Mouse (Mus musculus) neural tube, embryonic 15.5 days (tissue): ENCODE data around the gene Paf1. TPM values are rescaled to one million over a fixed set of nuclear protein-coding genes. Genes with fewer than 3 reads are reported as not detected.
"Not testable (repeated sequence)": the region's sequence is repeated elsewhere in the genome, so short reads cannot be mapped to it uniquely, and the experiment has no call there.

ENCODE experiments used
- ATAC-seq: fragments of 200-750 bp; cut with Nextera tagmentation; 2 replicates; pipeline ENCODE4 v1.8.0; 2017; ENCODE audit warnings: mild to moderate bottlenecking, moderate TSS enrichment, moderate library complexity; ENCODE audit not compliant: low FRiP score
- H3K27ac ChIP-seq: fragments of 300-500 bp; sonication (generic); replicated peaks from 2 replicates; pipeline ENCODE4 v1.5.1; 2015; ENCODE audit warnings: mild to moderate bottlenecking, inconsistent platforms
- H3K27me3 ChIP-seq: fragments of 300-500 bp; sonication (generic); replicated peaks from 2 replicates; pipeline ENCODE4 v1.6.1; 2015; ENCODE audit warnings: inconsistent platforms
- H3K36me3 ChIP-seq: fragments of 300-500 bp; sonication (generic); 2 replicates; pipeline ENCODE4 v1.6.1; 2015; ENCODE audit warnings: inconsistent platforms
- H3K4me1 ChIP-seq: fragments of 300-500 bp; sonication (generic); 2 replicates; pipeline ENCODE4 v1.6.1; 2015; ENCODE audit warnings: inconsistent platforms
- H3K4me2 ChIP-seq: fragments of 300-500 bp; sonication (generic); 2 replicates; pipeline ENCODE4 v1.6.1; 2015; ENCODE audit warnings: inconsistent platforms, mild to moderate bottlenecking, moderate library complexity
- H3K4me3 ChIP-seq: fragments of 300-500 bp; sonication (generic); replicated peaks from 2 replicates; pipeline ENCODE4 v1.5.1; 2015; ENCODE audit warnings: mild to moderate bottlenecking, inconsistent platforms
- H3K9ac ChIP-seq: fragments of 300-500 bp; sonication (generic); replicated peaks from 2 replicates; pipeline ENCODE4 v1.6.1; 2015; ENCODE audit warnings: mild to moderate bottlenecking, inconsistent platforms
- H3K9me3 ChIP-seq: fragments of 300-500 bp; sonication (generic); replicated peaks from 2 replicates; pipeline ENCODE4 v1.6.1; 2016; ENCODE audit warnings: inconsistent platforms
- WGBS: fragments of 180-500 bp; shearing (Covaris S2); methylation state at CpG from one replicate; pipeline ENCODE4 v1.1.7; 2015; ENCODE audit warnings: mixed read lengths; 5-methylcytosine and 5-hydroxymethylcytosine counted together
- polyA plus RNA-seq: library from polyadenylated mRNA; unstranded; fragments of >200 nt; fragmentation: Nextera tagmentation; extraction: Ambion mirVana; gene quantifications from 2 replicates; pipeline ENCODE4 v1.2.1, GENCODE M21; 2015

The Paf1 gene
- polyA plus RNA-seq, 1 experiment from 2014 or later: 96.0 TPM

GRCm38 (mm10) chr7:28380237-28381016, 12.3 kb upstream of the Paf1 start, which contains the start of gene Zfp36:
Zfp36 (minus strand) TSS chr7:28380253.
- 63% methylated on average over 17 of the region's 17 CpGs for WGBS
- no peak for ATAC-seq
- Histone ChIP-seq H3K4me1 (peaks cover 63% of the 10 kb centered on the region), H3K9ac (peak within 1 kb of the TSS; percentile 70), H3K4me3 (peak within 1 kb of the TSS; percentile 56), H3K4me2 (peak within 1 kb of the TSS; percentile 79), H3K36me3 (peaks cover 2% of the 10 kb centered on the region), H3K27ac (peak within 1 kb of the TSS; percentile 79), H3K27me3 (no peaks in the 10 kb centered on the region), H3K9me3 (no peaks in the 10 kb centered on the region)

- Histone ChIP-seq H3K4me3 (0 out of 2 replicates have a peak overlapping the region, but pooled peaks have one; percentile 16), H3K4me2 (peak overlapping the region; percentile 49), H3K27ac (peak overlapping the region; percentile 77), H3K9ac (0 out of 2 replicates have a peak overlapping the region, but pooled peaks have one; percentile 8), H3K9me3 (no peaks in the 10 kb centered on the region), H3K27me3 (no peaks in the 10 kb centered on the region), H3K4me1 (peaks cover 55% of the 10 kb centered on the region), H3K36me3 (peaks cover 6% of the 10 kb centered on the region)
- WGBS: 17% methylated on average over 29 of the region's 30 CpGs
- ATAC-seq: no peak
These were observed 11.5 kb upstream of the Paf1 start for GRCm38 (mm10) chr7:28381017-28381790.

GRCm38 (mm10) chr7:28381938-28382337, 10.8 kb upstream of the Paf1 start:
- Histone ChIP-seq H3K27me3 (no peaks in the 10 kb centered on the region), H3K27ac (peak overlapping the region; percentile 77), H3K9ac (0 out of 2 replicates have a peak overlapping the region, but pooled peaks have one; percentile 8), H3K4me1 (peaks cover 50% of the 10 kb centered on the region), H3K36me3 (peaks cover 9% of the 10 kb centered on the region), H3K4me2 (peak overlapping the region; percentile 49), H3K9me3 (no peaks in the 10 kb centered on the region), H3K4me3 (peak overlapping the region; percentile 16; the same call in 1 of the 2 replicates)
- no peak for ATAC-seq
- WGBS: 16% methylated on average over 20 of the region's 20 CpGs

GRCm38 (mm10) chr7:28382347-28382951, 10.3 kb upstream of the Paf1 start:
- Histone ChIP-seq H3K9me3 (no peaks in the 10 kb centered on the region), H3K4me2 (peak overlapping the region; percentile 49), H3K9ac (no peak overlapping the region), H3K4me3 (no peak overlapping the region), H3K27me3 (no peaks in the 10 kb centered on the region), H3K27ac (peak overlapping the region; percentile 77; the same call in 1 of the 2 replicates), H3K4me1 (peaks cover 45% of the 10 kb centered on the region), H3K36me3 (peaks cover 10% of the 10 kb centered on the region)
- no peak for ATAC-seq
- WGBS: 78% methylated on average over 10 of the region's 12 CpGs

GRCm38 (mm10) chr7:28382981-28383396, 9.8 kb upstream of the Paf1 start:
- Histone ChIP-seq H3K27ac (no peak overlapping the region), H3K4me1 (peaks cover 40% of the 10 kb centered on the region), H3K9me3 (no peaks in the 10 kb centered on the region), H3K4me2 (no peak overlapping the region), H3K9ac (no peak overlapping the region), H3K36me3 (peaks cover 16% of the 10 kb centered on the region), H3K4me3 (no peak overlapping the region), H3K27me3 (no peaks in the 10 kb centered on the region)
- WGBS: 77% methylated on average over 11 of the region's 11 CpGs
- no peak for ATAC-seq

- Histone ChIP-seq H3K9me3 (no peaks in the 10 kb centered on the region), H3K4me1 (peaks cover 34% of the 10 kb centered on the region), H3K36me3 (peaks cover 22% of the 10 kb centered on the region), H3K27ac (no peak overlapping the region; the same call in 1 of the 2 replicates), H3K4me3 (no peak overlapping the region), H3K27me3 (no peaks in the 10 kb centered on the region), H3K9ac (no peak overlapping the region), H3K4me2 (no peak overlapping the region)
- no peak for ATAC-seq
- WGBS: 76% methylated on average over 4 of the region's 4 CpGs
These were observed 9.1 kb upstream of the Paf1 start for GRCm38 (mm10) chr7:28383606-28384005.

- WGBS: 82% methylated on average over 6 of the region's 6 CpGs
- ATAC-seq: no peak
- Histone ChIP-seq H3K27ac (no peak overlapping the region), H3K9ac (no peak overlapping the region), H3K4me3 (no peak overlapping the region), H3K36me3 (peaks cover 28% of the 10 kb centered on the region), H3K27me3 (no peaks in the 10 kb centered on the region), H3K4me2 (no peak overlapping the region), H3K4me1 (peaks cover 30% of the 10 kb centered on the region), H3K9me3 (no peaks in the 10 kb centered on the region)
These were observed 8.6 kb upstream of the Paf1 start for GRCm38 (mm10) chr7:28384162-28384561.

- H3K9me3 ChIP-seq: no peaks in the 10 kb centered on the region
- WGBS: 88% methylated on average over 9 of the region's 9 CpGs
- H3K27ac ChIP-seq: no peak overlapping the region
- H3K4me3 ChIP-seq: no peak overlapping the region
- ATAC-seq: no peak
- H3K36me3 ChIP-seq: peaks cover 36% of the 10 kb centered on the region
- H3K27me3 ChIP-seq: no peaks in the 10 kb centered on the region
- H3K9ac ChIP-seq: no peak overlapping the region
- peaks cover 24% of the 10 kb centered on the region for H3K4me1 ChIP-seq
- H3K4me2 ChIP-seq: no peak overlapping the region
These were observed 7.6 kb upstream of the Paf1 start for GRCm38 (mm10) chr7:28385196-28385595.

GRCm38 (mm10) chr7:28386007-28386406, 6.7 kb upstream of the Paf1 start:
- WGBS: 86% methylated on average over 7 of the region's 7 CpGs
- Histone ChIP-seq H3K4me2 (no peak overlapping the region), H3K27ac (no peak overlapping the region), H3K36me3 (peaks cover 42% of the 10 kb centered on the region), H3K4me1 (peaks cover 20% of the 10 kb centered on the region), H3K4me3 (no peak overlapping the region), H3K9me3 (no peaks in the 10 kb centered on the region), H3K27me3 (no peaks in the 10 kb centered on the region), H3K9ac (no peak overlapping the region)
- ATAC-seq: no peak

- Histone ChIP-seq H3K36me3 (peaks cover 42% of the 10 kb centered on the region), H3K4me2 (no peak overlapping the region), H3K27ac (no peak overlapping the region), H3K4me3 (no peak overlapping the region), H3K27me3 (no peaks in the 10 kb centered on the region), H3K9me3 (no peaks in the 10 kb centered on the region), H3K4me1 (peaks cover 23% of the 10 kb centered on the region), H3K9ac (no peak overlapping the region)
- WGBS: 13% methylated on average over 4 of the region's 4 CpGs
- ATAC-seq: no peak
These were observed 6.3 kb upstream of the Paf1 start for GRCm38 (mm10) chr7:28386462-28386861.

GRCm38 (mm10) chr7:28386877-28387276, 5.9 kb upstream of the Paf1 start:
- 83% methylated on average over 6 of the region's 6 CpGs for WGBS
- not testable (repeated sequence) for H3K4me3 ChIP-seq, H3K4me2 ChIP-seq, H3K27ac ChIP-seq, H3K9me3 ChIP-seq, H3K27me3 ChIP-seq, ATAC-seq, H3K9ac ChIP-seq
- peaks cover 42% of the 10 kb centered on the region for H3K36me3 ChIP-seq
- peaks cover 23% of the 10 kb centered on the region for H3K4me1 ChIP-seq
